Mouse (Mus musculus) heart, embryonic 10.5 days (tissue): Measurements from ENCODE around the gene Sgsm1. TPM values are rescaled to one million over a fixed set of nuclear protein-coding genes. Genes with fewer than 3 reads are reported as not detected.

Source experiments
- DNase-seq: peaks from one replicate; pipeline ENCODE4 v3.0.0-alpha.2; 2017; ENCODE audit warnings: low spot score
- H3K27ac ChIP-seq: fragments of 300-500 bp; sonication (generic); 2 replicates; pipeline ENCODE4 v1.5.1; 2016; ENCODE audit warnings: mild to moderate bottlenecking
- H3K27me3 ChIP-seq: fragments of 300-500 bp; sonication (generic); 2 replicates; pipeline ENCODE4 v1.6.1; 2016; ENCODE audit warnings: mild to moderate bottlenecking; ENCODE audit not compliant: poor library complexity, insufficient read depth, severe bottlenecking
- H3K36me3 ChIP-seq: fragments of 300-500 bp; sonication (generic); 2 replicates; pipeline ENCODE4 v1.6.1; 2016; ENCODE audit warnings: mild to moderate bottlenecking, moderate library complexity
- H3K4me1 ChIP-seq: fragments of 300-500 bp; sonication (generic); 2 replicates; pipeline ENCODE4 v1.6.1; 2016; ENCODE audit warnings: mild to moderate bottlenecking
- H3K4me3 ChIP-seq: fragments of 300-500 bp; sonication (generic); 2 replicates; pipeline ENCODE4 v1.5.1; 2016; ENCODE audit warnings: mild to moderate bottlenecking, moderate library complexity
- H3K9me3 ChIP-seq: fragments of 300-500 bp; sonication (generic); 2 replicates; pipeline ENCODE4 v1.6.1; 2016; ENCODE audit warnings: mild to moderate bottlenecking, moderate library complexity
- WGBS: fragments of 180-500 bp; shearing (Covaris S2); methylation state at CpG from one replicate; pipeline ENCODE4 v1.1.7; 2016; 5-methylcytosine and 5-hydroxymethylcytosine counted together
- polyA plus RNA-seq: library from polyadenylated mRNA; unstranded; fragments of >200 nt; fragmentation: Nextera tagmentation; extraction: Ambion mirVana; gene quantifications from 2 replicates; pipeline ENCODE4 v1.2.1, GENCODE M21; 2016

The Sgsm1 gene
- polyA plus RNA-seq, 1 experiment from 2014 or later: 6.7 TPM

- Histone ChIP-seq H3K4me3 (no peak overlapping the region), H3K4me1 (peaks cover 8% of the 10 kb centered on the region), H3K9me3 (no peaks in the 10 kb centered on the region), H3K27ac (no peak overlapping the region), H3K36me3 (no peaks in the 10 kb centered on the region), H3K27me3 (peaks cover 80% of the 10 kb centered on the region)
- 33% methylated on average over 14 of the region's 14 CpGs for WGBS
- no peak for DNase-seq
These were observed 20.4 kb downstream of the Sgsm1 start for GRCm38 (mm10) chr5:113290149-113290548.

- peaks cover 8% of the 10 kb centered on the region for H3K4me1 ChIP-seq
- H3K4me3 ChIP-seq: no peak overlapping the region
- no peaks in the 10 kb centered on the region for H3K9me3 ChIP-seq
- H3K27me3 ChIP-seq: peaks cover 89% of the 10 kb centered on the region
- 36% methylated on average over 13 of the region's 13 CpGs for WGBS
- no peak overlapping the region for H3K27ac ChIP-seq
- DNase-seq: no peak
- H3K36me3 ChIP-seq: no peaks in the 10 kb centered on the region
These were observed 22.1 kb downstream of the Sgsm1 start for GRCm38 (mm10) chr5:113288490-113288889.

- Histone ChIP-seq H3K36me3 (no peaks in the 10 kb centered on the region), H3K4me3 (no peak overlapping the region), H3K27me3 (peaks cover 89% of the 10 kb centered on the region), H3K9me3 (no peaks in the 10 kb centered on the region), H3K27ac (no peak overlapping the region), H3K4me1 (peaks cover 8% of the 10 kb centered on the region)
- no peak for DNase-seq
- 38% methylated on average over 5 of the region's 5 CpGs for WGBS
These were observed 22.8 kb downstream of the Sgsm1 start for GRCm38 (mm10) chr5:113287762-113288161.

- Histone ChIP-seq H3K9me3 (no peaks in the 10 kb centered on the region), H3K4me1 (peaks cover 8% of the 10 kb centered on the region), H3K27me3 (peaks cover 83% of the 10 kb centered on the region), H3K4me3 (peak overlapping the region; percentile 36), H3K36me3 (no peaks in the 10 kb centered on the region), H3K27ac (no peak overlapping the region)
- no peak for DNase-seq
- 6% methylated on average over 59 of the region's 60 CpGs for WGBS
These were observed 23.7 kb downstream of the Sgsm1 start for GRCm38 (mm10) chr5:113286591-113287520.

- no peak overlapping the region for H3K4me3 ChIP-seq
- no peak overlapping the region for H3K27ac ChIP-seq
- no peaks in the 10 kb centered on the region for H3K9me3 ChIP-seq
- H3K27me3 ChIP-seq: peaks cover 76% of the 10 kb centered on the region
- DNase-seq: no peak
- H3K36me3 ChIP-seq: no peaks in the 10 kb centered on the region
- H3K4me1 ChIP-seq: peaks cover 8% of the 10 kb centered on the region
- WGBS: 66% methylated on average over 11 of the region's 11 CpGs
These were observed 24.5 kb downstream of the Sgsm1 start for GRCm38 (mm10) chr5:113286048-113286447.

GRCm38 (mm10) chr5:113285541-113285940 is 25.0 kb downstream of the Sgsm1 start:
- Histone ChIP-seq H3K9me3 (no peaks in the 10 kb centered on the region), H3K4me1 (peaks cover 12% of the 10 kb centered on the region), H3K27me3 (peaks cover 71% of the 10 kb centered on the region), H3K27ac (no peak overlapping the region), H3K4me3 (no peak overlapping the region), H3K36me3 (no peaks in the 10 kb centered on the region)
- DNase-seq: no peak
- 57% methylated on average over 16 of the region's 16 CpGs for WGBS

GRCm38 (mm10) chr5:113283726-113284125 is 26.9 kb downstream of the Sgsm1 start:
- Histone ChIP-seq H3K27me3 (peaks cover 53% of the 10 kb centered on the region), H3K36me3 (0 out of 2 replicates have a peak, but pooled peaks cover under 1% of the 10 kb centered on the region), H3K4me1 (peaks cover 23% of the 10 kb centered on the region), H3K9me3 (no peaks in the 10 kb centered on the region), H3K27ac (no peak overlapping the region), H3K4me3 (no peak overlapping the region)
- no peak for DNase-seq
- 80% methylated on average over 2 of the region's 2 CpGs for WGBS

- Histone ChIP-seq H3K36me3 (peaks cover 8% of the 10 kb centered on the region; the same call in 1 of the 2 replicates), H3K4me1 (peaks cover 15% of the 10 kb centered on the region), H3K27me3 (peaks cover 31% of the 10 kb centered on the region), H3K4me3 (no peak overlapping the region), H3K9me3 (no peaks in the 10 kb centered on the region), H3K27ac (no peak overlapping the region)
- WGBS: 86% methylated on average over 7 of the region's 7 CpGs
- no peak for DNase-seq
These were observed 29.0 kb downstream of the Sgsm1 start for GRCm38 (mm10) chr5:113281557-113281956.

- peaks cover 18% of the 10 kb centered on the region for H3K27me3 ChIP-seq
- H3K4me3 ChIP-seq: peak overlapping the region; percentile 58
- peak; percentile 93 for DNase-seq
- H3K4me1 ChIP-seq: peaks cover 14% of the 10 kb centered on the region
- H3K27ac ChIP-seq: peak overlapping the region; percentile 54
- H3K36me3 ChIP-seq: peaks cover 13% of the 10 kb centered on the region; the same call in 1 of the 2 replicates
- no peaks in the 10 kb centered on the region for H3K9me3 ChIP-seq
- WGBS: 30% methylated on average over 15 of the region's 15 CpGs
These were observed 30.3 kb downstream of the Sgsm1 start for GRCm38 (mm10) chr5:113280138-113280856.

GRCm38 (mm10) chr5:113275839-113276238 is 34.7 kb downstream of the Sgsm1 start:
- 63% methylated on average over 10 of the region's 10 CpGs for WGBS
- H3K27ac ChIP-seq: no peak overlapping the region
- no peaks in the 10 kb centered on the region for H3K27me3 ChIP-seq
- peaks cover 20% of the 10 kb centered on the region for H3K4me1 ChIP-seq
- no peak for DNase-seq
- peaks cover 13% of the 10 kb centered on the region; the same call in 1 of the 2 replicates for H3K36me3 ChIP-seq
- H3K4me3 ChIP-seq: no peak overlapping the region
- H3K9me3 ChIP-seq: no peaks in the 10 kb centered on the region

- H3K4me1 ChIP-seq: peaks cover 6% of the 10 kb centered on the region; the same call in 1 of the 2 replicates
- no peak overlapping the region for H3K4me3 ChIP-seq
- 63% methylated on average over 11 of the region's 11 CpGs for WGBS
- H3K36me3 ChIP-seq: 0 out of 2 replicates have a peak, but pooled peaks cover 5% of the 10 kb centered on the region
- no peak for DNase-seq
- no peaks in the 10 kb centered on the region for H3K9me3 ChIP-seq
- no peaks in the 10 kb centered on the region for H3K27me3 ChIP-seq
- no peak overlapping the region for H3K27ac ChIP-seq
These were observed 39.3 kb downstream of the Sgsm1 start for GRCm38 (mm10) chr5:113271207-113271811.

GRCm38 (mm10) chr5:113270043-113270442 is 40.5 kb downstream of the Sgsm1 start:
- H3K4me1 ChIP-seq: peaks cover 6% of the 10 kb centered on the region; the same call in 1 of the 2 replicates
- no peak for DNase-seq
- 70% methylated on average over 3 of the region's 3 CpGs for WGBS

More at GRCm38 (mm10) chr5:113270043-113270442, 40.5 kb downstream of the Sgsm1 start:
- no peaks in the 10 kb centered on the region for H3K9me3 ChIP-seq
- no peaks in the 10 kb centered on the region for H3K27me3 ChIP-seq
- no peak overlapping the region for H3K4me3 ChIP-seq
- no peak overlapping the region for H3K27ac ChIP-seq
- H3K36me3 ChIP-seq: 0 out of 2 replicates have a peak, but pooled peaks cover 5% of the 10 kb centered on the region
